Mouse (Mus musculus): ENCODE measurements at regions not wholly inside any gene's neighbourhood (a gene's known extent, or its start where the extent isn't known, plus 50 kb on each side); places are given as distances from the start of the nearest gene placed in this dataset.
"Not testable (repeated sequence)": the region's sequence is repeated elsewhere in the genome, so short reads cannot be mapped to it uniquely, and the experiment has no call there.

DNA sequence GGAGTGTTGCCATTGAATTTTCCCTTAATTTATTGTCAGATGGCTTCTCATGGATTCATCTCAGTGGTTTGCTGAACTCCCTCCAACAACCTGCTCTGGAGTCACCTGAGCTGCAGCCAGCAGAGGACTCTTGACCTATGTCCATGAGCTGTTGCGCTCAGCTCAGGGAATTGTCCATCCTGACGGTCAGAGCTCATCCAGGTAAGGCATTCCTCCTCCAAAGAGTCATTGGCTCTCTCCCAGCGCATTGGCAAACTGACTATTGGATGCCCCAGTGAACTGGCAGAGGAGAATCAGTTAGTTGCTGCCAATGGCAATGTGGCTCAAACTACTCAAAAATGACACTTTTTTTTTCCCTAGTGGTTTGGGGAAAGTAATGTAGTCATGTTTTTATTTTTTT is 345.3 kb upstream of the Fign start:
- no peak for DNase-seq (ENCODE audit: low spot score in 2 of 2)

DNA sequence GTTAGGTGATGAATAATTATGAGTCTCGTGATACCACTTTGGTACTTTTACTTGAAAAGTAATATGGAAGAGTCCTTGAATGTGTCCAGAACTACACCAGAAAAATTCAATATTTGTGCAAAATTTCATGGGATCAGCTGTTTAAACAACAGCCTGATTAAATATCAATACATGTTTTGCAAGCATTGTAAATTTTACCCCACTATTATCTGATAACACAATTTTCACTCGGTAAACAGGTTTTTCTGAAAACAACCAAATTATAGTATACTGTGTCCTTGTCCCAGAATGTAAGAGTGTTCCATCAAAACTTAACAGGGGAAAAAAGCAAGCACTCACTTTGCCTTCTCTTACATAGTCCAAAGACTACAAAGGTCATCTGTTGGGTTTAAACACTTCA is 343.1 kb upstream of the Fign start:
- no peak for DNase-seq (ENCODE audit: low spot score in 2 of 2)

DNA sequence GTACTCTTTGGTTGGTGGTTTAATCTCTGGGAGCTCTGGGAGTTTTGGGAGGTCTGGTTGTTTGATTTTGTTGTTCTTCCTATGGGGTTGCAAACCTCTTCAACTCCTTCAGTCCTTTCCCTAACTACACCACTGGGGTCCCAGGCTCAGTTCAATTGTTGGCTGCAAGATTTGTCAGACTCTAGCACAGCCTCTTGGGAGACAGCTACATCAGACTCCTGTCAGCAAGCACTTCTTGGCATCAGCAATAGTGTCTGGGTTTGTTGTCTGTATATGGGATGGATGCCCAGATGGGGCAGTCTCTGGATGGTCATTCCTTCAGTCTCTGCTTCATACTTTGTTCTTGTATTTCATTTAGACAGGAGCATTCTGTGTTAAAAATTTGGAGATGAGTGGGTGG is 319.3 kb upstream of the Fign start:
- not testable (repeated sequence) for DNase-seq (ENCODE audit: low spot score in 2 of 2)

DNA sequence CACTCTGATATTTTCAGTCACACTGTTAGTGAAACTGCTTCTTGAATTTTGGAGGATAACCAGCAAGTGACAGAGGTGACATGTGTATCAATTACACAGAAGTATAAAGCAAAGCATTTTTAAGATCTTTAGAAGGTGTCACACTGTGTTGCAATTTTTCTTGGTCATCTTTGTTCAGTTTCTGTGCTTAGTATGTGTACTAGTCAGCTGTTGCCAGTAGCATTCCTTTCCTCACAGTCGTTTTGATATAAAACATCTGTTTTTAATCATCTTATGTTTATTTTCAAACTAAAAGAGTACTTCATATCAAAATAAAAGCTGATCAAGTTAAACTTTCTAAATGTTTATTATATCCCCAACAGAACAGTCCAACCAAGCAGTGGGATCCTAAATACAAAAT is 316.0 kb upstream of the Fign start:
- no peak for DNase-seq (ENCODE audit: low spot score in 2 of 2)

DNA sequence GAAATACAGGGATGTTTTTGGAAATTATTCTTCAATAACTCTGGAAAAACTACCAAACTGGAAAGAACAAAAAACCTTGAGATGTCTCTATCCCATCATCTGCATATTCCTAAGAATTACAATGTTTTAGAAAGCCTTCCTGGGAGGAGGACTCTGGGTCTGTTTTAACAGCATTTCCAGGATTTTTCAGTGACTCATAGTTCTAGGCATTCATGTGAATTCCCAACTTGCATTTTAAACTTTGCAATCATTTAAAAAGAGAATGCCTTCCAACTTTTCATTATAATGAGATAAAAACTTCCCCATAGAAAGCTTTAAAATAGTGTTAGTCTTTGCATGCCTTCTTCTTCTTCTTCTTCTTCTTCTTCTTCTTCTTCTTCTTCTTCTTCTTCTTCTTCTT is 315.4 kb upstream of the Fign start:
- no peak for DNase-seq (ENCODE audit: low spot score in 2 of 2)

DNA sequence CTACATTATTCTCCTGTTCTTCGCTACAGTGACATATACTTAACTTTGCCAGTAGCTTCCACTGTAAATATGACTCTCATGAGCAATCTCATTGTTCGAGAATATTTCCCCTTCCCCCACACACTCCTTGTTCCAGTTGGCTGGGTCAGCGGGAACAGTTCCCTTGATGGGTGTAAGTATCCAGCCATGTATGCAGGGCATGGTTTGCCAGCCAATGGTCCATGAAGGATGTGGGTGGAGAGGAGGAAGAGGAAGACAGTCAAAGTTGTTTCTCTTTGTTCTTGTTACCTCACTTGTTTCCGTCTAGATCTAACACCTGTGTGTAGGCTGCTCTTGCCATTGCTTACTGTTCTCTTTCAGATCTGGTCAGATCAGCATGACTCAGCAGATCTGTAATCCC is 298.1 kb upstream of the Fign start:
- DNase-seq (ENCODE audit: low spot score in 2 of 2) = no peak

DNA sequence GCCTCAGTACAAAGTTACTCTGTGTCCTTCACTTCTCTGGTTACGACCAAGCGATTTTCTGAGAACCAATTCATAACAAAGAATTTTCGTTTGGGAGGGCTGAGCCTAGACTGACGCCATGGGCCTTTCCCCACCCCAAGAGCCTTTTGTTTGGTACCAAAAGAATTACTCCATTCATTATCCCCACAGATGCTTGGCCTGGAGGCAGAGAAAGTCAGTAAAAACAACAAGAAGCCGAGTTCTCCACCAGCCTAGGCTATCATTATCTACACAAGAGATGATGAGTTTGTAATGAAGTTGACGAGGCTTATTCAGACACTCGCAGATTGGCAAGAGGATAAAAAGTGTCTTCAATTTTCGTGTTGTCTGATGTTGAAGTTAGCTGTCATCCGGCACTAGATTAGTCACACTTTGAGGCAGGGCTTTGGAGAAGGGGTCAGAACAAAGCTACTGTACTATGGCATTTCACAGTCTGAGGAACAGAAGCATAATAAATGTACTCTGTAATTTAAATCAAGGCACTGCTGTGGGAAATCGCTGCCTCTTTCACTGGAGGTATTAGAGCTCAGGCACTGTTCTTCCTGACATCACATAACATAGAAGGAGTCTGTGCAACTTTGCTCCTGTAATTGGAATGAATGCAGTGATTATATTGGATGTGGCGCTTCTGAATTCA is 296.9 kb upstream of the Fign start:
- peak; percentile 8 to 39 for DNase-seq (ENCODE audit: low spot score in 2 of 2)

DNA sequence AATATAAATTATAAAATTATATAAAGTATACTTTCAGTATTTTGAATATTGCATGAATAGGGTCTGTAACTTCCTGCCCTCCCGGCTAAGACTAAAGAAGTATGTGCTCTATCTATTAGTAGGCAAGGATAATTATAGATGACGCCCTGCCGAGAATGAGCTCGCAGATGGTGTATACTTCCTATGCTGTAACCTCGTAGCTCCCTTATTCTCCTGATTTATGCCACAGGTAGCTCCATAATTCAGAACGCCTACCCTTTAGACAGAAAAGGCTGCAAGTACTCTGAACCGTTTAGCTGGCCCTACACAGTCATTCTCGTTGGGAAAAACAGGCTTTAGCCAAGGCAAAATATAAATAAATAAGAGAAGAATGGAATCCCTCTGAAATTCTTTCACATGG is 296.4 kb upstream of the Fign start:
- DNase-seq (ENCODE audit: low spot score in 2 of 2) = no peak

DNA sequence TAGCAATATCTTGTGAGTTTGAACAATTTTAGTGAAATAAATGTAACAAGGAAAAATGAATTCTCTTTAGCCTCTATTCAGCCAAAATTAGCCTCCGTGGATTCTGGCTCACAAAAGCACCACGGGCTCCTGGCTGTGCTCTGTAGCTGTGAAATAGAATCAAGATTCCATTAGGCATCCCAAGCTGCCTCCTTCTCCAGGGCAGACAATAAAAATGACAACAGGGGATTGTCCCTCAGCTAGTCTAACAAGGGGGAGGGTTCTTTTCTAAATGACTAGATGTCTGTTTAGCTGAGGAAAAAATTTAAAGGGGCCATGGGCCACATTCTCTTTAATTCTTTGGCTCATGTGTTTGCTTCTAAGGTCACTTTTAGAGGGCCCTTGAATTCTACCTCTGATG is 272.0 kb upstream of the Fign start:
- DNase-seq (ENCODE audit: low spot score in 2 of 2) = no peak

DNA sequence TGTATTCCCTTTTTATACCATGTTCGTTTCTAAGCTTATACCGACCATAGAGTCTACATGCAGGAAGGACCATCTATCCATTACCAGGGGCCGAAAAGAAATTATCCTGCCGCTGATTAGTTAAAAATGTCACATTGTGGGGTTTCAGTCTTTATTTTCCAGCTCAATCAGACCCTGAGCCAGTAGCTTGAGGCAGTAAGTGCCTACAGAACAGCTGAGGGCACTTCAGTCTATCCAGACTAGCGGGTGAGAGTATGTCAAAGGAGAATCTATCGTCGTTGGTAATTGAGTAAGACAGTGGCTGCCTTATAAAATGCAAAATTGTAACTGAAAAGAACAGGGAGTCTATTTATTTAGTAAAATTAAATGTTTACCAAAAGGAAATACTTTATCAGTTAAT is 269.4 kb upstream of the Fign start:
- DNase-seq (ENCODE audit: low spot score in 2 of 2) = no peak

DNA sequence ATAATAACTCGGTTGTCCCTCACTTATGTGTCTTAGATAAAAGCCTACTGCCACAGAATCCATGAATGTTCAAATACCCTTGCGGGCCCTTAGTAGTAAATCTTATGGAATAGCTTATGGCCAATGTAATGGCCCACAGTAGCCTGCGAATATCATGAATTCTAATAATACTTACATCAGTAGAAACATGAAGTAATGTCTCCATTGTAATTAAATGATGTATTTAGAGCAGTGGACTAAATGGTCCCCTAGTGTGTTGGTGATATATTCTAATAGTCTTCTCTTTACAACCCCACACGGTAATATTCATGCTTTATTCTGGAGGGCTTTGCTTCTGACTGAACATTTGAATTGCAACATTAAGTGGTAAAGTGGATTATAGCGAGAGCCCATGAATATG is 268.7 kb upstream of the Fign start:
- no peak for DNase-seq (ENCODE audit: low spot score in 2 of 2)

DNA sequence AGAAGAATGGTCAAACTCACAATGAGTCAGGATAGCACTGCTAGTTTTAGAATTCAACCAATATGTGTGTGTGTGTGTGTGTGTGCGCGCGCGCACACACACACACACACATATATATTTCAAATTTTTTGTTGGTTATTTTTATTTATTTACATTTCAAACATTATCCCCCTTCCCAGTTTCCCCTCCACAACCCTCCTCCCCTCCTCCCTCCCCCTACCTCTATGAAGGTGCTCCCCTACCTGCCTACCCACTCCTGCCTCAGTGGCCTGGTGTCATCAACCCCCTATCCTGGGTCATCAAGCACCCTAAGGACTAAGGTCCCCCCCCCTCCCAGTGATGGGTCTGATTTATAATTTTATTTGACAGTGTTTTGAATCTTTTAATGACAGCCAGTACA is 258.4 kb upstream of the Fign start:
- no peak for DNase-seq (ENCODE audit: low spot score in 2 of 2)

DNA sequence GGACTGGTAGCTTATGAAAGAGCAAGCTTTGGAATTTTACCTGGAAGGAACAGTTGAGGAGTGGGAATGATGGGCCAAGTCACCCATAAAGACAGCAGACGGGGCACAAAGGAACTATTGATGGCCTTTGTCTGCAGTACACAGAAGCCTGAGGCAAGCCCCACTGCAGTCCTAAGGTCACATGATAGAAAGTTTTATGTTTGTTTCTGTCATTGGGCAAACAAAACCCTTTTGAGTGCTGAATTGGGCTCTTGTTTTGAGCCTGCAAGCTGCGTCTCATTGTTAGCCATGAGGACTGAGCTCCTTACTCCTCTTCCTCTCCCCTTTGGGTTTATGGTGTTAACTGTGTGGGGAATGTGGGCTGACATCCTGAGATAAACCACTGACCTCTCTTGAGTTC is 227.7 kb upstream of the Fign start:
- peak in 1 of 2 experiments; percentile 41 for DNase-seq (ENCODE audit: low spot score in 2 of 2)
